24 mouse cellular contexts compared by ENCODE assay signal in genomic region chr12:56318059-56318458, GRCm38 (mm10).
"Had no signal": no experiment of that assay in that cellular context is flagged by ENCODE, and none has a peak within 500 bp of the region (broad histone marks: within the 10 kb centered on the region; RNA-seq: fewer than 3 reads in every experiment).

No protein-coding gene starts in this region.

- H3K27me3 ChIP-seq: heart, embryonic 13.5 days; heart, embryonic 15.5 days; hindbrain, embryonic 13.5 days; kidney, embryonic 15.5 days; limb, embryonic 13.5 days; limb, embryonic 15.5 days had no signal

- H3K9ac ChIP-seq: forebrain, postnatal 0 days; heart, embryonic 13.5 days; heart, embryonic 15.5 days; hindbrain, embryonic 13.5 days; kidney, embryonic 15.5 days; limb, embryonic 13.5 days; limb, embryonic 15.5 days had no signal

- H3K9me3 ChIP-seq: heart, embryonic 13.5 days; heart, embryonic 15.5 days; kidney, embryonic 15.5 days; limb, embryonic 13.5 days; limb, embryonic 15.5 days had no signal

- H3K36me3 ChIP-seq: heart, embryonic 13.5 days; heart, embryonic 15.5 days; hindbrain, embryonic 13.5 days; kidney, embryonic 15.5 days; limb, embryonic 13.5 days; limb, embryonic 15.5 days had no signal

- H3K4me1 ChIP-seq: heart, embryonic 15.5 days; hindbrain, embryonic 13.5 days; kidney, embryonic 15.5 days; limb, embryonic 13.5 days; limb, embryonic 15.5 days had no signal

- H3K4me3 ChIP-seq: heart, adult 2 months; heart, embryonic 13.5 days; heart, embryonic 15.5 days; hindbrain, embryonic 13.5 days; kidney, embryonic 15.5 days; limb, embryonic 13.5 days; limb, embryonic 15.5 days had no signal

- H3K27ac ChIP-seq: heart, adult 2 months; heart, embryonic 13.5 days; heart, embryonic 15.5 days; hindbrain, embryonic 13.5 days; hindbrain, postnatal 0 days; kidney, embryonic 15.5 days; kidney, postnatal 0 days; limb, embryonic 13.5 days; limb, embryonic 15.5 days had no signal

- H3K4me2 ChIP-seq: heart, embryonic 11.5 days; heart, embryonic 13.5 days; heart, embryonic 15.5 days; hindbrain, embryonic 13.5 days; kidney, embryonic 15.5 days; limb, embryonic 13.5 days; limb, embryonic 15.5 days had no signal

- ATAC-seq: forebrain, postnatal 0 days; hindbrain, postnatal 0 days had no signal

- DNase-seq: forebrain, postnatal 0 days; gastrocnemius, postnatal 14 days; gastrocnemius, postnatal 36 days; heart, adult 11 months; heart, adult 2 months; heart, postnatal 14 days; heart, postnatal 36 days; kidney, adult 11 months; kidney, adult 2 months; kidney, adult 9 months; kidney, postnatal 14 days; kidney, postnatal 36 days; layer of hippocampus, adult 9-11 months; layer of hippocampus, postnatal 36 days; left cerebral cortex, postnatal 4 days had no signal
